Mouse (Mus musculus) lung, postnatal 4 days (tissue): Measurements from ENCODE around the gene Tcf7l2.
A peak's percentile ranks its signal among the peaks of the same experiment; 100 is the strongest.

Experiments
- DNase-seq, 2 experiments: peaks; one replicate each; pipeline ENCODE4 v3.0.0; 2021

The Tcf7l2 gene

GRCm38 (mm10) chr19:55836930-55837687 is 95.5 kb downstream of the Tcf7l2 start:
- DNase-seq = no peak

GRCm38 (mm10) chr19:55837924-55838323 is 96.3 kb downstream of the Tcf7l2 start:
- peak in 1 of 2 experiments; percentile 37 for DNase-seq

- DNase-seq = no peak
Measured at GRCm38 (mm10) chr19:55838389-55839035, 96.9 kb downstream of the Tcf7l2 start.

GRCm38 (mm10) chr19:55839036-55839555 is 97.5 kb downstream of the Tcf7l2 start:
- peak in 1 of 2 experiments; percentile 29 for DNase-seq

GRCm38 (mm10) chr19:55840499-55841121 is 99.0 kb downstream of the Tcf7l2 start:
- DNase-seq = no peak

- DNase-seq = no peak
Measured at GRCm38 (mm10) chr19:55842046-55842445, 100.4 kb downstream of the Tcf7l2 start.

GRCm38 (mm10) chr19:55843111-55843887 is 101.7 kb downstream of the Tcf7l2 start:
- no peak for DNase-seq

GRCm38 (mm10) chr19:55845702-55846101 is 104.1 kb downstream of the Tcf7l2 start:
- DNase-seq = no peak

GRCm38 (mm10) chr19:55846256-55846655 is 104.6 kb downstream of the Tcf7l2 start:
- DNase-seq = no peak

- no peak for DNase-seq
Measured at GRCm38 (mm10) chr19:55847043-55847442, 105.4 kb downstream of the Tcf7l2 start.

- no peak for DNase-seq
Measured at GRCm38 (mm10) chr19:55850402-55851078, 108.9 kb downstream of the Tcf7l2 start.

GRCm38 (mm10) chr19:55851498-55852324 is 110.1 kb downstream of the Tcf7l2 start:
- DNase-seq = peak; percentile 57 to 73

GRCm38 (mm10) chr19:55854389-55854788 is 112.8 kb downstream of the Tcf7l2 start:
- no peak for DNase-seq

- no peak for DNase-seq
Measured at GRCm38 (mm10) chr19:55855571-55855970, 114.0 kb downstream of the Tcf7l2 start.

GRCm38 (mm10) chr19:55857328-55857727 is 115.7 kb downstream of the Tcf7l2 start:
- DNase-seq = no peak

GRCm38 (mm10) chr19:55860009-55860743 is 118.6 kb downstream of the Tcf7l2 start:
- DNase-seq = no peak

GRCm38 (mm10) chr19:55861746-55862145 is 120.1 kb downstream of the Tcf7l2 start:
- DNase-seq = no peak

- no peak for DNase-seq
Measured at GRCm38 (mm10) chr19:55862559-55862958, 120.9 kb downstream of the Tcf7l2 start.

GRCm38 (mm10) chr19:55865049-55865448 is 123.4 kb downstream of the Tcf7l2 start:
- DNase-seq = no peak

- DNase-seq = peak in 1 of 2 experiments; percentile 16
Measured at GRCm38 (mm10) chr19:55865774-55866578, 124.4 kb downstream of the Tcf7l2 start.
